Mouse (Mus musculus) cerebellum, adult 9-11 months (tissue): ENCODE measurements around the gene Dstn.

Experiments used
- DNase-seq: peaks from one replicate; pipeline ENCODE4 v3.0.0; 2022

The Dstn gene

GRCm38 (mm10) chr2:143916229-143916628 is 1.1 kb downstream of the Dstn start:
- no peak for DNase-seq

- no peak for DNase-seq
Measured at GRCm38 (mm10) chr2:143917622-143918021, 2.5 kb downstream of the Dstn start.

- DNase-seq = no peak
Measured at GRCm38 (mm10) chr2:143918831-143919502, 3.8 kb downstream of the Dstn start.

- no peak for DNase-seq
Measured at GRCm38 (mm10) chr2:143924085-143924484, 9.0 kb downstream of the Dstn start.

GRCm38 (mm10) chr2:143925826-143926225 is 10.7 kb downstream of the Dstn start:
- DNase-seq = no peak

- no peak for DNase-seq
Measured at GRCm38 (mm10) chr2:143929607-143930311, 14.6 kb downstream of the Dstn start.

- DNase-seq = no peak
Measured at GRCm38 (mm10) chr2:143932340-143932873, 17.3 kb downstream of the Dstn start.

GRCm38 (mm10) chr2:143933516-143933915 is 18.4 kb downstream of the Dstn start:
- DNase-seq = no peak

GRCm38 (mm10) chr2:143934439-143934838 is 19.3 kb downstream of the Dstn start:
- no peak for DNase-seq

- DNase-seq = no peak
Measured at GRCm38 (mm10) chr2:143937861-143938260, 22.7 kb downstream of the Dstn start.

- no peak for DNase-seq
Measured at GRCm38 (mm10) chr2:143940406-143940805, 25.3 kb downstream of the Dstn start.

- no peak for DNase-seq
Measured at GRCm38 (mm10) chr2:143944796-143945195, 29.7 kb downstream of the Dstn start.

- no peak for DNase-seq
Measured at GRCm38 (mm10) chr2:143945466-143946075, 30.5 kb downstream of the Dstn start.

GRCm38 (mm10) chr2:143946399-143946798 is 31.3 kb downstream of the Dstn start:
- DNase-seq = no peak

- no peak for DNase-seq
Measured at GRCm38 (mm10) chr2:143947981-143948380, 32.9 kb downstream of the Dstn start.

- DNase-seq = no peak
Measured at GRCm38 (mm10) chr2:143948416-143948815, 33.3 kb downstream of the Dstn start.

GRCm38 (mm10) chr2:143949217-143949616 is 34.1 kb downstream of the Dstn start:
- DNase-seq = no peak

- no peak for DNase-seq
Measured at GRCm38 (mm10) chr2:143950290-143951027, 35.3 kb downstream of the Dstn start.

GRCm38 (mm10) chr2:143951028-143951420 is 35.9 kb downstream of the Dstn start:
- no peak for DNase-seq

GRCm38 (mm10) chr2:143951546-143952315 is 36.6 kb downstream of the Dstn start:
- DNase-seq = no peak

GRCm38 (mm10) chr2:143953944-143954343 is 38.8 kb downstream of the Dstn start:
- no peak for DNase-seq

- no peak for DNase-seq
Measured at GRCm38 (mm10) chr2:143955004-143955403, 39.9 kb downstream of the Dstn start.
